In genomic region chr13:36429500-36430189, GRCm38 (mm10) we compare ENCODE assay signal across 28 mouse cellular contexts.
DNase-seq lines count a peak whose midpoint lies in the region; ATAC-seq and TF ChIP-seq lines count a peak whose summit lies in the region.
"Had no signal": no experiment of that assay in that cellular context is flagged by ENCODE, and none has a peak within 500 bp of the region (broad histone marks: within the 10 kb centered on the region; RNA-seq: fewer than 3 reads in every experiment).

No protein-coding gene starts in this region.

- DNase-seq in heart, embryonic 10.5 days (ENCODE audit: low spot score), result peak; percentile 19
- no peak for DNase-seq in heart, adult 18-20 months
- no peak for DNase-seq in midbrain, postnatal 0 days (ENCODE audit: low spot score)
- DNase-seq in B cell, adult 2 months, result no peak
- DNase-seq in urinary bladder, postnatal 4 days (ENCODE audit: low spot score in 2 of 2), result no peak
- DNase-seq: cerebellum, adult 11-12 months; cerebellum, postnatal 10 days; gastrocnemius, postnatal 14 days; heart, adult 2 months; heart, postnatal 36 days; kidney, adult 9 months; kidney, postnatal 14 days; liver; liver, postnatal 0 days; right cerebral cortex, adult 18-20 months; right cerebral cortex, postnatal 4 days; thymus, postnatal 25 days had no signal

- no peaks in the 10 kb centered on the region for H3K9me3 ChIP-seq in heart, embryonic 10.5 days
- H3K9me3 ChIP-seq in midbrain, embryonic 12.5 days, result no peaks in the 10 kb centered on the region
- no peaks in the 10 kb centered on the region for H3K9me3 ChIP-seq in midbrain, postnatal 0 days (ENCODE audit: low read length)
- H3K9me3 ChIP-seq in forebrain, embryonic 15.5 days, result no peaks in the 10 kb centered on the region
- no peaks in the 10 kb centered on the region for H3K9me3 ChIP-seq in midbrain, embryonic 15.5 days
- H3K9me3 ChIP-seq: embryonic facial prominence, embryonic 10.5 days; G1E; heart, embryonic 15.5 days; limb, embryonic 10.5 days; neural tube, embryonic 12.5 days; stomach, embryonic 15.5 days had no signal

- ATAC-seq in midbrain, embryonic 12.5 days (ENCODE audit: low FRiP score, low read depth), result no peak
- ATAC-seq in midbrain, postnatal 0 days (ENCODE audit: low FRiP score), result no peak
- 0 out of 2 replicates have a peak, but pooled peaks have one; percentile 59 for ATAC-seq in forebrain, embryonic 15.5 days (replicated peaks)
- ATAC-seq in midbrain, embryonic 15.5 days (replicated peaks), result peak; percentile 60
- ATAC-seq: liver, postnatal 0 days; Patski had no signal

- H3K4me2 ChIP-seq in midbrain, embryonic 12.5 days (replicated peaks), result no peak overlapping the region
- no peak overlapping the region for H3K4me2 ChIP-seq in midbrain, postnatal 0 days (ENCODE audit: low read depth, low read length, poor library complexity, severe bottlenecking)
- no peak overlapping the region for H3K4me2 ChIP-seq in forebrain, embryonic 15.5 days (replicated peaks)
- H3K4me2 ChIP-seq in midbrain, embryonic 15.5 days, result no peak overlapping the region
- H3K4me2 ChIP-seq: heart, embryonic 15.5 days; neural tube, embryonic 12.5 days; stomach, embryonic 15.5 days had no signal

- no peak overlapping the region for H3K27ac ChIP-seq in heart, embryonic 10.5 days
- 0 out of 2 replicates have a peak overlapping the region, but pooled peaks have one; percentile 25 for H3K27ac ChIP-seq in midbrain, embryonic 12.5 days (replicated peaks)
- H3K27ac ChIP-seq in midbrain, postnatal 0 days (ENCODE audit: low read depth, low read length), result no peak overlapping the region
- no peak overlapping the region for H3K27ac ChIP-seq in forebrain, embryonic 15.5 days (replicated peaks)
- H3K27ac ChIP-seq in midbrain, embryonic 15.5 days, result peak overlapping the region; percentile 18; the same call in 1 of the 2 replicates
- H3K27ac ChIP-seq: embryonic facial prominence, embryonic 10.5 days; heart, adult 2 months; heart, embryonic 15.5 days; limb, embryonic 10.5 days; neural tube, embryonic 12.5 days; stomach, embryonic 15.5 days had no signal

- no peaks in the 10 kb centered on the region for H3K27me3 ChIP-seq in heart, embryonic 10.5 days (ENCODE audit: insufficient read depth, poor library complexity, severe bottlenecking)
- no peaks in the 10 kb centered on the region for H3K27me3 ChIP-seq in midbrain, embryonic 12.5 days
- H3K27me3 ChIP-seq in midbrain, postnatal 0 days (ENCODE audit: insufficient read depth, low read length), result no peaks in the 10 kb centered on the region
- no peaks in the 10 kb centered on the region for H3K27me3 ChIP-seq in forebrain, embryonic 15.5 days
- H3K27me3 ChIP-seq in midbrain, embryonic 15.5 days (replicated peaks), result no peaks in the 10 kb centered on the region
- H3K27me3 ChIP-seq: CH12.LX; heart, embryonic 15.5 days; neural tube, embryonic 12.5 days; Patski; stomach, embryonic 15.5 days had no signal

- 82% methylated on average over 7 of the region's 7 CpGs for WGBS in heart, embryonic 10.5 days
- 73% methylated on average over 7 of the region's 7 CpGs for WGBS in midbrain, embryonic 12.5 days
- WGBS in midbrain, postnatal 0 days, result 61% methylated on average over 7 of the region's 7 CpGs
- 64% methylated on average over 7 of the region's 7 CpGs for WGBS in forebrain, embryonic 15.5 days
- 65% methylated on average over 7 of the region's 7 CpGs for WGBS in midbrain, embryonic 15.5 days

- no peak overlapping the region for H3K9ac ChIP-seq in midbrain, embryonic 12.5 days (replicated peaks)
- H3K9ac ChIP-seq in midbrain, postnatal 0 days (replicated peaks; ENCODE audit: low read length, poor library complexity, severe bottlenecking), result no peak overlapping the region
- no peak overlapping the region for H3K9ac ChIP-seq in forebrain, embryonic 15.5 days (replicated peaks)
- no peak overlapping the region for H3K9ac ChIP-seq in midbrain, embryonic 15.5 days
- H3K9ac ChIP-seq: heart, embryonic 15.5 days; liver, postnatal 0 days; neural tube, embryonic 12.5 days; stomach, embryonic 15.5 days had no signal

- 0 out of 2 replicates have a peak, but pooled peaks cover 6% of the 10 kb centered on the region for H3K4me1 ChIP-seq in heart, embryonic 10.5 days
- H3K4me1 ChIP-seq in midbrain, embryonic 12.5 days, result peaks cover 7% of the 10 kb centered on the region
- 0 out of 2 replicates have a peak, but pooled peaks cover 3% of the 10 kb centered on the region for H3K4me1 ChIP-seq in midbrain, postnatal 0 days (ENCODE audit: insufficient read depth, low read length)
- peaks cover 10% of the 10 kb centered on the region; the same call in 1 of the 2 replicates for H3K4me1 ChIP-seq in forebrain, embryonic 15.5 days
- H3K4me1 ChIP-seq in midbrain, embryonic 15.5 days, result peaks cover 15% of the 10 kb centered on the region
- H3K4me1 ChIP-seq: embryonic facial prominence, embryonic 10.5 days; heart, embryonic 15.5 days; neural tube, embryonic 12.5 days; stomach, embryonic 15.5 days had no signal

- no peak overlapping the region for H3K4me3 ChIP-seq in heart, embryonic 10.5 days
- H3K4me3 ChIP-seq in midbrain, embryonic 12.5 days, result no peak overlapping the region
- no peak overlapping the region for H3K4me3 ChIP-seq in midbrain, postnatal 0 days (ENCODE audit: low read depth, low read length)
- no peak overlapping the region for H3K4me3 ChIP-seq in forebrain, embryonic 15.5 days
- H3K4me3 ChIP-seq in midbrain, embryonic 15.5 days, result no peak overlapping the region
- H3K4me3 ChIP-seq: embryonic facial prominence, embryonic 10.5 days; heart, adult 2 months; heart, embryonic 15.5 days; limb, embryonic 10.5 days; neural tube, embryonic 12.5 days; stomach, embryonic 15.5 days had no signal

- no peaks in the 10 kb centered on the region for H3K36me3 ChIP-seq in heart, embryonic 10.5 days
- H3K36me3 ChIP-seq in midbrain, embryonic 12.5 days, result no peaks in the 10 kb centered on the region
- H3K36me3 ChIP-seq in midbrain, postnatal 0 days (ENCODE audit: insufficient read depth, low read length), result no peaks in the 10 kb centered on the region
- no peaks in the 10 kb centered on the region for H3K36me3 ChIP-seq in forebrain, embryonic 15.5 days
- H3K36me3 ChIP-seq in midbrain, embryonic 15.5 days (replicated peaks), result no peaks in the 10 kb centered on the region
- H3K36me3 ChIP-seq: embryonic facial prominence, embryonic 10.5 days; heart, embryonic 15.5 days; limb, embryonic 10.5 days; neural tube, embryonic 12.5 days; stomach, embryonic 15.5 days had no signal

- TF ChIP-seq CTCF in midbrain, postnatal 0 days (IDR thresholded peaks at IDR 0.05), result no peak

Comparison
In these comparisons a context has a peak if more than half of its experiments do, and no peak if none do; other contexts are left out.
1. H3K27ac ChIP-seq: peak in midbrain, embryonic 12.5 days (single experiment) and midbrain, embryonic 15.5 days (single experiment); none in heart, embryonic 10.5 days (single experiment), midbrain, postnatal 0 days (single experiment) and forebrain, embryonic 15.5 days (single experiment).
2. ATAC-seq: peak in forebrain, embryonic 15.5 days (single experiment) and midbrain, embryonic 15.5 days (single experiment); none in midbrain, embryonic 12.5 days (single experiment) and midbrain, postnatal 0 days (single experiment).